Mouse (Mus musculus) urinary bladder, postnatal 4 days (tissue): Measurements from ENCODE around the gene Catsperg1.

Experiments used
- DNase-seq, 2 experiments: peaks; one replicate each; pipeline ENCODE4 v3.0.0; 2021 to 2022; ENCODE audit warnings: low spot score in 2 of 2

Gene Catsperg1

GRCm38 (mm10) chr7:29134693-29135386 lies 79.0 kb downstream of the Catsperg1 start, which contains the start of gene Rasgrp4:
Rasgrp4 (plus strand) TSS chr7:29134851.
- no peak for DNase-seq

DNA sequence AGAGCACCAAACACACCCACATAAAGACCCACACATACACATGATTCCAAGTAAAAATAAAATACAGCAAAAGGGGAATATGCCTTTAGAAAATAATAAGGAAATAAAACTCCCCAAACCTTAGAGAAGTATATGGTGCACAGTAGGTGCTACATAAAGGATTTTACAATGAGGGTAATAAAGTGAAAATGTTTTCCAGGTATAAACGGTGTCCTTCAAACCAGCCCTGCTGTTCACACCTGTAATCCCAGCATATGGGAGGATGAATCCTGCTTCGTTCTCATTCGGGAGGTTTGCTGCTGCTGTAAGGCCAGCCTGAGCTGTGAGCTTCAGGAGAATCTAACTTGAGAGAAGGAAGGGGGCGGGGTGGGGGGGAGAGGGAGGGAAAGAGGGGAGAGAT lies 79.6 kb downstream of the Catsperg1 start:
- DNase-seq: no peak
